Mouse (Mus musculus) right cerebral cortex, postnatal 25 days (tissue): Measurements from ENCODE around the gene Arid3c.
"Not testable (repeated sequence)": the region's sequence is repeated elsewhere in the genome, so short reads cannot be mapped to it uniquely, and the experiment has no call there.

Experiments
- DNase-seq: peaks from one replicate; pipeline ENCODE4 v3.0.0; 2022

The Arid3c gene

GRCm38 (mm10) chr4:41731052-41731765, at the start of gene Arid3c:
Gene Arid3c (minus strand): TSS chr4:41731142.
- DNase-seq: no peak

- not testable (repeated sequence) for DNase-seq
Observed at GRCm38 (mm10) chr4:41775840-41776239, 44.9 kb upstream of the Arid3c start.

GRCm38 (mm10) chr4:41774506-41774905, 43.6 kb upstream of the Arid3c start:
- DNase-seq: not testable (repeated sequence)

GRCm38 (mm10) chr4:41774002-41774401, 43.1 kb upstream of the Arid3c start, which contains the start of gene Ccl27a:
Gene Ccl27a (minus strand): TSS chr4:41774247.
- DNase-seq: peak; percentile 83

- peak; percentile 52 for DNase-seq
Observed at GRCm38 (mm10) chr4:41773502-41773901, 42.6 kb upstream of the Arid3c start.

- not testable (repeated sequence) for DNase-seq
Observed at GRCm38 (mm10) chr4:41772946-41773345, 42.0 kb upstream of the Arid3c start.

GRCm38 (mm10) chr4:41767301-41767700, 36.4 kb upstream of the Arid3c start:
- not testable (repeated sequence) for DNase-seq

GRCm38 (mm10) chr4:41763176-41763575, 32.2 kb upstream of the Arid3c start:
- DNase-seq: not testable (repeated sequence)

GRCm38 (mm10) chr4:41762688-41763114, 31.8 kb upstream of the Arid3c start:
- DNase-seq: not testable (repeated sequence)

- no peak for DNase-seq
Observed at GRCm38 (mm10) chr4:41762099-41762687, 31.3 kb upstream of the Arid3c start.

- no peak for DNase-seq
Observed at GRCm38 (mm10) chr4:41761680-41762079, 30.7 kb upstream of the Arid3c start.

GRCm38 (mm10) chr4:41760911-41761310, 30.0 kb upstream of the Arid3c start:
- DNase-seq: no peak

GRCm38 (mm10) chr4:41760288-41760721, 29.4 kb upstream of the Arid3c start:
- no peak for DNase-seq

- no peak for DNase-seq
Observed at GRCm38 (mm10) chr4:41759656-41760287, 28.8 kb upstream of the Arid3c start.

GRCm38 (mm10) chr4:41759206-41759605, 28.3 kb upstream of the Arid3c start:
- DNase-seq: no peak

- DNase-seq: no peak
Observed at GRCm38 (mm10) chr4:41758701-41759100, 27.8 kb upstream of the Arid3c start.

GRCm38 (mm10) chr4:41758021-41758420, 27.1 kb upstream of the Arid3c start:
- DNase-seq: no peak

GRCm38 (mm10) chr4:41757321-41757720, 26.4 kb upstream of the Arid3c start:
- DNase-seq: no peak

- no peak for DNase-seq
Observed at GRCm38 (mm10) chr4:41756440-41756839, 25.5 kb upstream of the Arid3c start.

GRCm38 (mm10) chr4:41755338-41756305, 24.7 kb upstream of the Arid3c start, which contains the start of gene Sigmar1:
Gene Sigmar1 (minus strand): TSS chr4:41756157.
- DNase-seq: peak; percentile 80

- no peak for DNase-seq
Observed at GRCm38 (mm10) chr4:41754797-41755337, 23.9 kb upstream of the Arid3c start, which contains the start of gene Galt. Gene Galt (plus strand): TSS chr4:41755228.

- DNase-seq: no peak
Observed at GRCm38 (mm10) chr4:41745021-41745420, 14.1 kb upstream of the Arid3c start.
